Mouse (Mus musculus): ENCODE measurements around the gene Raph1.

DNA sequence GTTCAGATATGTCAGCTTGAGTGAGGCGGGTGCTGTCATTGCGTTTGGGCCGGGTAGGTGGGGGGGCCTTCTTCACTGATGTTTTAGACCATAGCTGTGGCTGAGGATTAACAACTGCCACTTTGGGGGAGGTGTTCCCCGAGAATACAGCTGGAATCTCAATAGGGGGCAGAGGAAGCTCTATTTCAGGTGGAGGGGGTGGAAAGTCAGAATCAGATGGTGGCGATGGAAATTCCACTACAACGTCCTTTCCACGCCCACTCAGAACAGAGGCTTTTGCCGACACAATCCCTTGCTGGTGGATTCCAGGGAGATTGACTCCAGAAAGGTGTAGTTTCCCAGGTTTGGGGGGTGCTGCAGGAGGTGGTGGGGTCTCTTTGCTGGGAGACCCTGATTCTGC lies 78.3 kb downstream of the Raph1 start:
- TF ChIP-seq CTCF (IDR thresholded peaks at IDR 0.05; ENCODE audit: extremely low read depth, insufficient read depth, insufficient read length, insufficient replicate concordance) = no peak
- no peak for TF ChIP-seq POLR2A (IDR thresholded peaks at IDR 0.05; ENCODE audit: low read depth, low read length)
